Mouse (Mus musculus) hindlimb bud, embryonic 11.5 days (tissue): Measurements from ENCODE around the gene Glb1l.

Experiments
- DNase-seq: peaks from one replicate; pipeline ENCODE4 v3.0.0-alpha.2; 2012; ENCODE audit warnings: low read depth, low spot score; ENCODE audit errors: extremely low spot score

Gene Glb1l

DNA sequence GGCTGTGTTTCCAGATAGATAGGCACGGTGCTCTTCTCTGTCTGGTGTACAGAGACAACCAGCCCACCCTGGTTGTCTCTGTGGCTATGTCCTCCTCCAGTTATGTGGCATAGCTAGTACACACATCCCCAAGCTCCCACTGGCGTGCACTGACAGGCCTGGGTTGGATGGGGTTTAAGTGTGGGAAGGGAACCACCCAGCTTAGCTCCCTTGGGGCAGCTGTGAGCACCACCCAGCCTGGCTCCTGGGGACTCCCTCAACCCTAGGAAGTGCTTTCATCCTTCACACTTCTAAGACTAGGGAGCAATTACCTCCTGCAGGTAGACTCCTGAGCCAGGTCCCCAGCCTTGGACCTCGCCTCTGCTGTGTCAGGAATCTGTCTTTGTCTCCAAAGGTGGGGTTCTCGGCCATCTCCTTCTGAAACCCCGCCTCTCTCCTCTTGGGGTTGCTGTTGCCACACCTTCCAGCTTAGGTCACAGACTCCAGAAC is 21.1 kb upstream of the Glb1l start, which contains the start of gene A630095N17Rik:
A630095N17Rik (minus strand) TSS at position 439 of the 489 bp plus-strand sequence.
- no peak for DNase-seq

DNA sequence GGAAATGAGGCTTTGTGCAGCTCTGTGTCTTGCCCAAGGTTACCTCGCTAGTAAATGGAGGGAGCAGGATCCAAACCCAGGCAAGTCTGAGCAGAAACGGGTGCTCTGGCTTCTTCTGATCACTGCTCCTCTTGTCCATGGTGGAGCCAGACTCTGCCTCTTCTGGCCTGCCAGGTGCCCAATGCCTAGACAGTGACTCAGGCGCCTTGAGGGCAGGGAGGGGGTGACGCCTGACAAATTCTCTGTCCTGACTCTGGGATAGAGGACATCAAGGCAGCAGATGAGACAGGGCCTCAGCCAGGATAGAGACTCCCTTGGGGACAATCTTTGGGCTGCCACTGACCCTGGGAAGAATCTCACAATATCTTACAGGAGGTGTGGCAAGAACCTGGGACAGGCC is 20.6 kb upstream of the Glb1l start:
- DNase-seq = no peak

DNA sequence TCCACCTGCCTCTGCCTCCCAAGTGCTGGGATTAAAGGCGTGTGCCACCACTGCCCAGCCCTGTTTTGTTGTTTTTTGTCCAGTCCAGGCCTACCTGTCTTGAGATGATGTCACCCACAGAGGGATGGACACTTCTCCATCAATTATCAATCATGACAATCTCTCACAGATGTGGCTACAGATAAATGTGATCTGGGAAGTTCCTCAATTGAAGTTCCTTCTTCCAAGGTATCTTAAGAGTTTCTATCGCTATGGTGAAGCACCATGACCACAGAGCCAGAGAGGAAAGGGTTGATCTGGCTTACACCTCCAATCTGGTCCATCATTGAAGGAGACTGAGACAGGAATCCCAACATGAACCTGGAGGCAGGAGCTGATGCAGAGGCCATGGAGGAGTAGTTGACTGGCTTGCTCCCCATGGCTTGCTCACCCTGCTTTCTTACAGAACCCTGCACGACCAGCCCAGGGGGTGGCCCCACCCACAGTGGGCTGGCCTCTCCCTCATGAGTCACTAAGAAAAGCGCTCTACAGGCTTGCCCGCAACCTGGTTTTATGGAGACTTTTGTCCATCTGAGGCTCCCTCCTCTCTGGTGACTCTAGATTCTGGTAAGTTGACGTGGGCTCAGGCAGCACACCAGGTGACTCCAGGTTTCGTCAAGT is 19.9 kb upstream of the Glb1l start:
- DNase-seq = no peak

DNA sequence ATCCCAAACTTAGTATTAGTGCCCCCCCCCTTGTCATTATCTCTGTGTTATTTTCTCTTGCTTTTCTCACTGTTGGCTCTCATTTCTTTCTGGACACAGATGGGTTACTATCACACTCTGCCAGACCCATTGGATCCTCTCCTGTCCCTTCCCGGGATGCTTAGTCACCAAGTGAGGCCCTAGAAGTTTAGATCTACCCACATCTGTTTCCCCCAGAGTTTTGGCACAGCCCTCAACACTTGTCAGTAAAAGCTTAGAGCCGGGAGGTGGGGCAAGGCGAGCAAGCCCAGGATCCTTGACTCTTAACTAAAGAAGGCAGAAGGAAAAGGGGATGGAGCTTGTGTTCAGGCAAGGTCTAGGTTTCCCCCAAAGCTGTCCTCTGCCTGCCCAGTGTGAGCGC is 18.5 kb upstream of the Glb1l start:
- DNase-seq = no peak

DNA sequence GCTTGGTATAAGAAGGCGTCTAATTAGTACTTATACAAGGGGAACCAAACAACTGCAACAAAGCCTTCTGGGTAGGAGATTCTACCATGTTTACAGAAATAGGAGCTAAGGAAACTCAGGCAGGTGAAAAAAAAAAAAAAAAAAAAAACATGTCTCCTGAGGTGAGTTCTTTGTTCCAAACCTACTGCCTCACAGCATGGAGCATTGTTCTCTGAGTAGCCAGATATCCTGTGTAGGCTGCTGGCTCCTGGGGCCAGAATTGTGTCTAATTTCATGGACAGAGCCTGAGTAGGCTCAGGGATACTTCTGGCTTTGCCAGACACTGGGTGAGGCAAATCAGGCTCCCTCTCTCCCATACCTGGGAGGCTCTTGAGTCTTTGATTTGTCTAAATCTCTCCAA is 17.0 kb upstream of the Glb1l start:
- no peak for DNase-seq

DNA sequence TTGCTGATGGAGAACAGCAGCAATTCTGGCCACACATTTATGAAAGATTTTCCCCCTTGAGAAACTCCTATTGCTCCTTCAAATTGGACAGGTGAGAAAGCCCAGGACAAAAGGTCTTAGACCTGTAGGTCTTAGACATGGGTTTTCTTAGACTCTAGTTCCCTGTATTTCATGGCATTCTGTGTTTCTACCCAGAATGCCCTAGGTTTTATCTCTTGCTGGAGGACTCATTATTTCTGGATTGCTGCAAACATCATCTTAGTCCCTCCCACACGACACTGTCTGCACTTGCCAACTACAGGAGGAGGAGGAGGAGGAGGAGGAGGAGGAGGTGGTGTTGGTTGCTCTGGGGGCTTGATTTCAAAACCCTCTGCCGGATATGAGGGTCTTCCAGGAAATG is 15.5 kb upstream of the Glb1l start:
- no peak for DNase-seq

DNA sequence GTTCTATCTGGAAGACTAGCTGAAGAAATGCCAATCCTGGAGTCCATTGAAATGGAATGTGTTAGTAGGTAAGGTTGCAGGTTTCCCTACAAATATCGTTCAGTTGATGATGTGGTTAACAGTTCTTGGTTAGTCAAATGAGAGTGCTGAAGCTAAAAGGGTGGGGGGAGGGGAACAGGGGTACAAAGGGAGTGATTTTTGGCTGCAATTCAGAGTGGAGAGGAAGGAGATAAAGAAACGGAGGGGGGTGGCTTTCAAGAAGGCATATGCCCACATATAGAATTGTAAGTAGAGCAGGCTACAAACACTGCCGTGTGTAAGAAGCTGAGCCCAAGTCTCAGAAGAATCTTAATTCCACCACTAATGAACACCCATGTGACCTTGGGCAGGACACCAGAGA is 14.9 kb upstream of the Glb1l start:
- DNase-seq = no peak

DNA sequence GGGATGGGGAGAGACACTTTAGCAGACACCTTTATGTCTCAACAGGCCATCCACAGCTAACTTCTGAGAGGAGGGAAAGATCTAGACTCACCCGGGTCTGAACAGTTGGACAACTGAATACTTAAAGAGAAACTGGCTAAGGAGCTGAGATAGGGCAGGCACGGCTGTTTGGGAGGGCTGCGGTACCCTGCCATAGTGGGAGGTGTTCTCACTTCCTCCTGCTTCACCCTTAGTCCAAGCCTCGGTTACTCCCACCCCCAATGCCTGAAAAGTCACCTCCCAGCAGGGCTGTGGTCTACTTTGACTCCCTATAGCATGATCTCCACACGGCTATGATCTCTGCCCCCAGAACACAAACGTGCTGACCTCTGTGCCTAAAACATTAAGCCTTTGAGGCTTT is 12.9 kb upstream of the Glb1l start:
- no peak for DNase-seq

DNA sequence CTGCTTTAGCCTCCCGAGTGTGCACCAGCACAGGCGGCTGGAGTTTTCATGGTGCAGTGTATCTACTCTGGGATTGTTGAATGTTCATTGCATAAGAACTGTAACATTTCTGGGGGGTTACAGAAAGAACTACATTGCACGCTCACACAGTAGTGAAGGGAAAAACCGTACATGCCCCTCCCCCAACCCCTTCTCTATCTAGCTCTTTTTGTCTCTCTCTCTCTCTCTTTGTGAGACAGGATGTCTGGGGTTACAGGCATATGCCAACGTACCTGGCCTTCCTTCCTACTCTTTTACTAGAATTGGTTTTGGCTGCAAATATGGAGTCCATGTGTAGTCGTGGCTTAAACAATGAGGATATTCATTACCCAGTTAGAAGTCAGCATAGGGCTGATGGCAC is 12.3 kb upstream of the Glb1l start:
- no peak for DNase-seq

DNA sequence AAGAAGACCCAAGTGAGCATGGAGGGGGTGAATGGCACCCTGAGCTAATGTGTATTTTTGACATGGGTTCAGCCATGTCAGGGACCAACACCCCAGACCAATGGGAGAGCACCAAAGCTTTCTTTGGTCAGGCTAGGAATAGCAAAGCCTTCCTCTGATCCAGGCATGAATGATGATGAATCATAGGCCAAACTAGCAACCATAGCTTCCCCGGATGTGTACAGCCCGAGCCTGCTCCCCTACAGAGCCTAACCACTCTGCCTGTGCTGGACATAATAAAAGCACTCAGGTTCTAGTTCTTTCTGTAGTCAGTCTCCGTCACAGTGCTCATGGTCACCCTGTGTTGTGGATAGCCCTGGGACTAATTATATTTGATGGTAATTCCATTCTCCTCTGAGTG is 10.9 kb upstream of the Glb1l start:
- DNase-seq = no peak

DNA sequence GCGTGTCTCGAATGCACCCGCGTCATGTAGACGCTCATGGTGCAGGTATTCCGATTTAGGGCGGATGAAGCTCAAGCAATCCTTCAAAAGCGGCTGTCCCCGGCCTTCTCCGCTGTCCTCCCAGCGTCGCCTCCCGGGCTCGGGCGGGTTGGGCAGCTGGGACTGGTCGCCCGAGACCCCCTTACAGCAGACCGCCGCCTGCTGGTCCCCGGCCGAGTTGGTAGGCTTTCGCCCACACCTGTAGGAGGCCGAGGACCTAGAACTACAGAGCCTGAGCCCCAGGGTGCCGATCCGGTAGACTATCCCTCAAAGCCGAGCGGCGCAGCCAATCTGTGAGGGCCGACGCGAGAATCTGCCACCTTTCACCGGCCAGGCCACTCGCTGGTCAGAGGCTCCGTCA is 8.9 kb upstream of the Glb1l start, which contains the start of gene Tuba4a:
Tuba4a (minus strand) TSS at position 335 of the 400 bp plus-strand sequence.
- DNase-seq = no peak

DNA sequence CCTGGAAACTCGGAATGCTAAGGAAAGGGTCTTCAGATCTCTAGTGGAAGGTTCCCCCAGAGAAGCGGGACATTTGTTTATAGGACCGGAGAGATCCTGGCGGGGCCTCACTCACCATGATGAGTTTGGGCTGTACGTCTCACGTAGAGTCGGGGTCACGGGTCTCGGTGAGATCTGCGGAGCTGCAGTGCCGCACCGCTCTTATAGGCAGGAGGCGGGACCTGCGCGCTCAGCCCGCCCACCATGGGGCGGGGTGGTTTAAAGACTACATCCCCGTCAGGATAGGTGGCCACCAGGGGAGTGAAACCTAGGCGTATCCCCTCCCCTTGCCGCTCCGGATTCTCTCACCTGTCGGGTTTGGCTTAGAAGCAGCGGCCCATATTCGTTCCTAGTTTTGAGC is 8.5 kb upstream of the Glb1l start:
- no peak for DNase-seq

DNA sequence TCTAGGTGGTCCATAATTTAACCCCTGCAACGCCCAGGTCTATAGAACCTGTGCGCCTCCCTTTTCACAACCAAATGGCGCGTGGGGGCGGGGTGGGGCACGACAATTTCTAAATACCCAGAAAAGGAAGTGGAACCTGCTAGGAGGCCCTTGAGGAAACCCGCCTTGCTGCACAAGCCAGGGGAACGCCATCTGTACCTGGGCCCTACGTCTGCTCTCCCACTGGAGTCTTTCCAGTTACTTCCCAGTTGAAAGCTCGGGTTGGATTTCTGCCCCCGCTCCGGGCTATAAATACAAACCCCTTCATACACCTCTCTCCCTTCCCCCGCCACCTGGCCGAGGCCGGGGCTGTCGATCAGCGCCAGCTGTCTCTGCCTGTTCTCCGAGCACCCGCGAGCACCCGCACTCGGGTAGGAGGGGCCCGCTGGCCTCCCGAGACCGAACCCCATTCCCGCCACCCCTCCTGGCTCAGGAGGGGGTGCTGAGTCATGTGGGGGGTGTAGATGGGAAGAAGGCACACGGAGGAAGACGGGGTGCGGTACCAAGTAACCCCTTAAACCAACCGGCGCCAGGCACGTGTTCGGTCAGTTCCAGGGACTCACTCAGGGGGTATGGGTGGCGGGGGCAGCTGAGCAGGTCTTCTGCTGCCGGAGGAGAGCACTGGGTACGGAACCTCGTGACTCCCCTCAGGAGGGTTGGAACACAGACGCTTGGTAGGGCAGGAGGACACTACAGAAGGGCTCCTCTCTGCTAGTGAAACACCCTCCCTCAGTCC is 7.8 kb upstream of the Glb1l start:
- DNase-seq = no peak

DNA sequence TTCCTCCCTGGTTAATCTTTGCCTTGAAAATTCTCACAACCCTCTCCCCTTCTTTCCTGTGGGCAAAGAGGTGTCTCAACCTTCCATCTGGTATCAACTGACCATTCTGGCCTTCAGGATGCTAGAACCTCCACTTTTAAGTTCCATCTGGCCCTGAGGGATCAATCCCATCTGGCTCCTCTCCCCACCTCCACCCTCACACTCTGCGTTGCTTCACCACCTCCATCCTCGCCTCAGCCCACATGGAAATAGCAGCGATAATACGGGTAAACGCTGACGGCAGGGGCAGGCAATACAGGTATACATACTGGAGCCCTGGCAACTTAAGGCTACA is 7.2 kb upstream of the Glb1l start:
- no peak for DNase-seq

DNA sequence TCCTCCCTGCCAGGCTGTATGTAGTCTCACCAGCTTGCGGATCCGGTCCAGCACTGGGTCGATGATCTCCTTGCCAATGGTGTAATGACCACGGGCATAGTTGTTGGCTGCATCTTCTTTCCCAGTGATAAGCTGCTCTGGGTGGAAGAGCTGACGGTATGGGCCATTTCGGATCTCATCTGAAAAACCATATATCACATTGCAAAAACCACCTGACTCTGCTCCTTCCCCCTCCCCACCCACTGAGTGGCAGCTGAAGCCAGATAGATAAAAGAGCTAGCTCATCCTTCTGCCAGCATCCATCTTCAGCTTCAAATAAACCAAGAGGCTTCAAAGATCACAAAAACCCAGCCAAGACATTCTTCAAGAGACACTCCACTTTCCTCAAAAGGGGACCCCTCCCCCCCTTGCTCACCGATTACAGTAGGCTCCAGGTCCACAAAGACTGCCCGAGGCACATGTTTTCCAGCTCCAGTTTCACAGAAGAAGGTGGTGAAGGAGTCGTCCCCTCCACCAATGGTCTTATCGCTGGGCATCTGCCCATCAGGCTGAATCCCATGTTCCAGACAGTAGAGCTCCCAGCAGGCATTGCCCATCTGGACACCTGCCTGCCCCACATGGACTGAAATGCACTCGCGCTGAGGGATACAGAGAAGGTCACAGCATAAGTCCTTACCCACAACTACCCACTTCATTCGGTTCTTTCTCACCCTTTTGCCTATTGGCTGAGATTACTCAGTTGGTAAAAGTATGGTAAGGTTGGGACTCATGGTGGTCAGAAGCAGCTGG is 6.4 kb upstream of the Glb1l start:
- no peak for DNase-seq

DNA sequence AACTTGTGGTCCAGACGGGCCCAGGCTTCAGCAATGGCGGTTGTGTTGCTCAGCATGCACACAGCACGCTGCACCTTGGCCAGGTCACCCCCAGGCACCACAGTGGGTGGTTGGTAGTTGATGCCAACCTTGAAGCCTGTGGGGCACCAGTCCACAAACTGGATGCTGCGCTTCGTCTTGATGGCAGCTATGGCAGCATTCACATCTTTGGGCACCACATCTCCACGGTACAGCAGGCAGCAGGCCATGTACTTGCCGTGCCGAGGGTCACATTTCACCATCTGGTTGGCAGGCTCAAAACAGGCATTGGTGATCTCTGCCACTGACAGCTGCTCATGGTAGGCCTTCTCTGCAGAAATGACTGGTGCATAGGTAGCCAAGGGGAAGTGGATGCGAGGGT is 5.2 kb upstream of the Glb1l start:
- no peak for DNase-seq

DNA sequence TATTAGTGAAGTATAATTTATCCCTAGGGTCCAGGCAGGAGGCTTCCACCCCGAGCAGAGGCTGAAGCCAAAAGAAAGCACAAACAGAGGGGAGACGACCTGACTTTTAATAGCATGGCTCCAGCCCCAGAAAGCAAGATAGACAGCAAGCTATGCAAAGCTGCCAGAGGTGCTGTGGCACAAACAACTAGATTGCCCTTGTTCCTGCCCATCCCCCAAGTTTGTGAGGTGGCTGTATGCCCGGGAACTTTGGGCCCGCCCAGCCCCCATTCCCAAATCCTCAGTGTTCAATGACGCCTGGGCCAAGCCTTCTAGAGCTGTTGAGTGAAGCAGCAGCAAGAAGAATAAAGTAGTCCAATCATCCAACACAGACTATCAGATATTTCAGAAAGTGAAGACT is 4.3 kb upstream of the Glb1l start:
- DNase-seq = no peak

DNA sequence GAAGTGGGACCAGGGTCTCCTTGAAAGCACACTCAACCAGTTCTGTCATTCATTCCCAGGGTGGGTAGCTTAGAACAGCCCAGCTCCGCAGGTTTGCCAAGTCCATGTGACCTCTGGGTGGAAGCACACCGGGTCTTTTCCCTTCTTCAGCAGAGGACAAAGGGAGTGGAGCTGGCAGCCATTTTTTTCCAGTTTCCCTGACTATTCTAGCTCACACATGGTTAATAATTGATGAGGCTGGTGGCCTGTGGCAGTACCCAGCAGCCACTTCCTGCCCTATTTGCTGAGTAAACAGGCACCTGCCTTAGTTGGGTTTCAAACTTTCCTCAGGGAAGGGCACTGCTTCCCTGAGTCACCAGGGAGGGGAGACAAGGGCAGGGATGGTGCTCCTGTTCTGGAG is 3.8 kb upstream of the Glb1l start:
- DNase-seq = no peak

DNA sequence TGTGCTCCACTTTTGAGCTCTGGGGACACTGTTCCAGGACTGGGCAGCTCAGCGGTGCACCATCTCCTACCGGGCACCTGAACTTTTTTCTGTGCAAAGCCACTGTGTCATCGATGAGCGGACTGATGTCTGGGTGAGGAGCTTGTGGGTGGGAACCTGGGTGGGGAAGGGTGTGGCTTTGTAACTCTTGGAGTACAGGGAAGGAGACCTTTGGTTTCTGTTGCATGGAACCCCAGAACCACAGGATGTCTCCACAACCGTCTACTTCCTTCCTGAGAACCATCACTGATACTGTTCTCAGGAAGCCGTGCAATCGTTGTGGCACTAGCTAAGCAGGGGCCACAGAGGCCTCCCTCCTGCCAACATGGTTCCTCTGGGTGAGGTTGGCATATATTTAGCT is 2.5 kb upstream of the Glb1l start:
- no peak for DNase-seq

DNA sequence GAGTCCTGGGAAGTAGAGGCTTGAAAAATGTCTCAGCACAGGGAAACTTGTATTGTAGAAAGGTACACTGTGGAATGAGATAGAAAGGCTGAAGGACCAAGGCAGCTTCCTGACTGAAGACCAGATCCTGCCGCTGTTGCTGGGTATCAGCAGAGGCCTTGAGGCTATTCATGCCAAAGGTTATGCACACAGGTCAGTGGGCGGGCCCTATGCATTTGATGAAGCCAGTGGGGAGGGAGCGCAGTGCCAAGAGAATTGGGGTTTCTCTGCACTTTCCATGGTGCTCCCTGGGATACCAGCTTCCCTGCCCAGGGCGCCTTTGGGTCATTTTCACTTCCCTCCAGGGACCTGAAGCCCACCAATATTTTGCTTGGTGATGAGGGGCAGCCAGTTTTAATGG is 1.9 kb upstream of the Glb1l start:
- DNase-seq = no peak

DNA sequence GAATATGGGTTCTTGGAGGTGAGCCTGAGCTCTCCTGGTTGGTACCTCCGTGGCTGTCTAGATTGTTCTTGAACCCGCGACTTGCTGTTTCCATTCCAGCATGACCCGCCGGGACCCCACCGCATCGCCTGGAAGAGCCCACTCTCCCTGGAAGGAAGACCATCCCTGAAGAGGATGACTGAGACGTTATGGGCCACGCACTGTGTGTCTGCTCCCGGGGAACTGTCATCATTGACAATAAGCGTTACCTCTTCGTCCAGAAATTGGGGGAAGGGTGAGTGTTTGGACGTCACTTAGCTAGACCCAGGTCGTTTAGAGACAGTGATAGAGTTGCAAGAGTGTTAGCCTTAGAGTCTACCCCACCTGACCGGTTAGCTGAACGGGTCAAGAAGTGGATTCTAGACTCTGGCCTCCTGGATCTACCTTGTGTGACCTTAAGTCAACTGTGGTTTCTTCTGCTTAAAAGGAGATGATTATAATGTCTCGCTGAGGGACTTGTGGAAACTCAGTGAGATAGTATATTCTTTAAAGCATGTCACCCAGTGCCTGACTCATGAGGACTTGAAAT is 612 bp upstream of the Glb1l start:
- no peak for DNase-seq
